Mouse (Mus musculus): Measurements from ENCODE around the gene Ccna1.

- no peak for TF ChIP-seq CTCF (IDR thresholded peaks at IDR 0.05; ENCODE audit: low read depth)
- no peak for TF ChIP-seq EP300 (IDR thresholded peaks at IDR 0.05; ENCODE audit: low read depth)
These were observed 11.3 kb upstream of the Ccna1 start for GRCm38 (mm10) chr3:55066666-55067023.
